Mouse (Mus musculus) adrenal gland, postnatal 36 days (tissue): ENCODE results near the gene Tiam2. TPM values are rescaled to one million over a fixed set of nuclear protein-coding genes. Genes with fewer than 3 reads are reported as not detected.

ENCODE experiments used
- DNase-seq, 2 experiments: peaks; one replicate each; pipeline ENCODE4 v3.0.0; 2021; ENCODE audit warnings: mixed read lengths in 1 of 2
- total RNA-seq, 2 experiments: library from RNA; stranded (reverse); gene quantifications; 2 replicates each; pipeline ENCODE4 v1.2.3; 2021

Tiam2 gene
- total RNA-seq, 2 experiments from 2014 or later = 16.2 to 42.9 TPM

GRCm38 (mm10) chr17:3394985-3395384, 68.6 kb downstream of the Tiam2 start:
- DNase-seq = no peak

DNA sequence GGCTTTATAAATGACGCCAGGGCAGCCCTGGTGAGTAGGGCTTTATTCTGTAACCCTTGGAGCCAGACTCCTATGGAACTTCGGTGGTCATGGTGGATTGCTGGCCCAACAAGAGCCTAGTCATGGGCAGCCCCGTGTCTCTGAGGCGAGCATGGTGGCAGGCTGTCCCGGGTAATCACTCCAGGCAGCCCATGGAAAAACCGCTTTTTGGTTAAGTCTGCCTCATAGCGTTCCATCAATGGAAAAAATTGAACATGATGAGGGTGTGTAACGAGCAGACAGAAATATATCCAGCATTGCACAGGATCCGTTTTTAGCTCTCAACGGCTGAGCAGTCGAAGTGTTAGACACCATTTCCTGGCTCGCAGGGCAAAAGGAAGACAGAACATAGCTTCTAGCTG, 70.5 kb downstream of the Tiam2 start:
- DNase-seq = no peak

GRCm38 (mm10) chr17:3397836-3398235, 71.5 kb downstream of the Tiam2 start:
- no peak for DNase-seq

- no peak for DNase-seq
These were observed 79.1 kb downstream of the Tiam2 start for GRCm38 (mm10) chr17:3405350-3406073.

DNA sequence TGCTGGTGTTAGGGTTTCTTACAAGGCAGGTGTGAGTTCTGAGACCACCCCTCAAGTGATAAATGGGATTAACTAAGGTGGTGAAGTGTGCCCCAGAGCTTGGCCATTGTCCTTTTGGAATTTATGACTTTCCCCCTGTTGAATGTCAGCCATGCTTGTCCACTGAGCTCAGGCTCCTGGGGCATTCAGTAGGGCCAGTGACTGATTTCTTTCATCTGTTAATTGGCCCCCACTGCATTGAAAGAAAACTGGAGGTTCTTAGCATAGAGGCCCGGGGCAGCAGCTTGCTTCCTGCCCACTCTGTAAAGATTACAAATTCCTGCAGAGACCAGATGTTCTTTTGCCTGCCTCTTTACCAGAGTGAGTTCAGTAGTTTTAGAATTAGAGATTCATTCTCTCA, 80.7 kb downstream of the Tiam2 start:
- DNase-seq = no peak

DNA sequence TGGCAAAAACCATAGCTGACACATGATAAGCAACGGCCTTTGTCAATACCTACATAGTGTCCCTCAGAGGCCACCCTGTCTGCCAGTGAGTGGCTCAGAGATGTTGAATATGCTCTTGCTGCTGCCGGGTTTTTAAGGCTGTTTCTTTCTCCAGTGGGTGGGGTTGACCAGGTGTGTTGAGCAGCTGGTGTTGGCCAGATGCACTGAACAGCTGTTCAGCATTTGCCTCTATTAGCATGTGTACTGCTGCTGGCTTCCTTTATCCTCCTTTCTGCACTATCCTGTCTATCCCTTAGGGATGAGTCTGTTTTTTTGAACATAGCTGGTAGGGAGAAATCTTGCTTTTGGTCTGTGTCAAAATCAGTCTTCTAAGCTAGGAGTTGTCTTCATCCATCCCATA, 83.9 kb downstream of the Tiam2 start:
- DNase-seq = no peak

GRCm38 (mm10) chr17:3412771-3413170, 86.4 kb downstream of the Tiam2 start:
- DNase-seq = no peak

DNA sequence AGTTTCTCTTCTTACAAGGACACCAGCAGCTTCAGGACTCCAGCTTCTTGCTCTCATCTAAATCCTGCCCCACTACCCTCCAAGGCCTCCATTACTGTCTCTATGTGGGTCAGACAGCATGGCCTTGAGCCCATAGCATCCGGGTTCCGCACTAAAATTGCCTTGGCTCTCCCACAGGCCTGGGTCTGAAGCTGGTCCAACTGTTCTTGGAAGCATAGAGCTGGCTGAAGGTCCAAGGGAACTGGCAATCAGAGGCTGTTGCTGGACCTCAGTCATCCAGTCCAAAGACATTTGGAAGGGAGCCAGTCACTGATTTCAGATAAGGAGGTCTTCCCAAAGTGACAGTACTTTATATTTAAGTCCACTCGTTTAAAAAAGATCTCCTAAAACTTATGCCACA, 89.2 kb downstream of the Tiam2 start:
- DNase-seq = peak; percentile 73 to 77

- DNase-seq = no peak
These were observed 90.0 kb downstream of the Tiam2 start for GRCm38 (mm10) chr17:3416401-3416800.

GRCm38 (mm10) chr17:3419368-3419928, 93.1 kb downstream of the Tiam2 start:
- peak; percentile 32 to 42 for DNase-seq

DNA sequence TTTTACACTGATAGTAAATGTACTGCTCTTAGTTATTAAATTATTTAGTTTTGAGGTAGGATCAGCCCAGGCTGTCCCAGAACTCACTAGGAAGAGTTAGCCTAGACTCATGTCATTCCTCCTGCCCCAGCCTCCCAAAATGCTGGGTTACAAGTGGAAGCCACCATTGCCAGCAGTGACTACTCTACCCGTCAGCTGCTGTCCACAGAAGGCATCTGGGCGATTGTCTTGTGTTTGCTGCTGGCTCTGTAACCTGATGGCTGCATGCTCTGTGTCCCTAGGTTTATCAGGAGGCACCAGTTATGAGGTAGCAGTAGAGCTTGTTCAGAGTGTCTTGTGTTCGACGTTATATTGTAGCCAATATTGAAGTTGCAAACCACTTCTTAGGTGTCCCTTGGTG, 93.8 kb downstream of the Tiam2 start:
- DNase-seq = no peak

DNA sequence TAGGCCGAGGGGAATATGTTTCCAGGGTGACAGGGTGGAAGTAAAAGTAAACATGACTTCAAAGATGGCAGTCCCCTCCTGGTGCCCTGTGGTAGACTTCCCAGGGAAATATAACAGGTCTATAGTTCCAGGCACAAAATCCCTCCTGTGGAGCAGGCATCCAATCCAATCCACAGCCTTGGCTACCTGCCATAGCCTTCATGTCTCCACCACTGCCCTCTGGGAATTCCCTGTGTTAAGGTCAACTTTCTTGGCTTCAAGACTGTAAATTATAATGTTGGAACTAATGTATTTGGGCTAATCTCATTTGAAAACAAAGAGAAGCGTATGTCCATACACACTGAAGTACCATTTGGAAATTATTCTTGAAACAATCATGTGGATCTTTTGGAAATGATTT, 97.0 kb downstream of the Tiam2 start:
- DNase-seq = peak; percentile 53 to 67

- DNase-seq = no peak
These were observed 102.3 kb downstream of the Tiam2 start for GRCm38 (mm10) chr17:3428659-3429058.

- no peak for DNase-seq
These were observed 106.5 kb downstream of the Tiam2 start for GRCm38 (mm10) chr17:3432590-3433498.

GRCm38 (mm10) chr17:3433521-3434271, 107.3 kb downstream of the Tiam2 start:
- no peak for DNase-seq

GRCm38 (mm10) chr17:3435299-3435698, 108.9 kb downstream of the Tiam2 start:
- no peak for DNase-seq

DNA sequence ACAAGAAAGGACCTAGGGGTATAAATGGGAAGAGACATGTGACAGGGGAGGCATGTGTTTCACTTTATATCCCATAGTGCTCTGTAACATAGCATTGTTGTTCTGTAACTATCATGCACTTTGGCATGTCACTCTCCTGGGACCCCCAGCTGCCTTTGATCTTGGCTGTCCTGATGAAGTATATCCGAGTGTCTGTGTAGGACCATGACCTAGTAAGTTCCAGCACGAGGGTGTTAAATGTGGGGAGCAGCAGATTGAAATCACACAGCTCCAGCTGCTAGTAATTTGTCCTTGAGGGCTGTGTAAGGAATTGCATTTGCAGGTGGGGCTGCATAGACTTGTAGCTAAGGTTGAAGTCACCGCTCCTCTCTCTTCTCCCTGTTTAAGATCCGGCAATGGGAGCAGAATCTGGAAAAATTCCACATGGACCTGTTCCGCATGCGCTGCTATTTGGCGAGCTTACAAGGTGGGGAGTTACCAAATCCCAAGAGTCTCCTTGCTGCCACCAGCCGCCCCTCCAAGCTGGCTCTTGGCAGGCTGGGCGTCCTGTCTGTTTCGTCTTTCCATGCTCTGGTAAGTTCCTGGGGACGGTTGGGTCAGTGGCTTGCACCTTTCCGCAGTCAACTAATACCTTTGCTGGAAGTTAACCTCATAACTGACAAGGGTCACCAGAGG, 110.6 kb downstream of the Tiam2 start:
- no peak for DNase-seq

- no peak for DNase-seq
These were observed 116.4 kb downstream of the Tiam2 start for GRCm38 (mm10) chr17:3442526-3443401.

DNA sequence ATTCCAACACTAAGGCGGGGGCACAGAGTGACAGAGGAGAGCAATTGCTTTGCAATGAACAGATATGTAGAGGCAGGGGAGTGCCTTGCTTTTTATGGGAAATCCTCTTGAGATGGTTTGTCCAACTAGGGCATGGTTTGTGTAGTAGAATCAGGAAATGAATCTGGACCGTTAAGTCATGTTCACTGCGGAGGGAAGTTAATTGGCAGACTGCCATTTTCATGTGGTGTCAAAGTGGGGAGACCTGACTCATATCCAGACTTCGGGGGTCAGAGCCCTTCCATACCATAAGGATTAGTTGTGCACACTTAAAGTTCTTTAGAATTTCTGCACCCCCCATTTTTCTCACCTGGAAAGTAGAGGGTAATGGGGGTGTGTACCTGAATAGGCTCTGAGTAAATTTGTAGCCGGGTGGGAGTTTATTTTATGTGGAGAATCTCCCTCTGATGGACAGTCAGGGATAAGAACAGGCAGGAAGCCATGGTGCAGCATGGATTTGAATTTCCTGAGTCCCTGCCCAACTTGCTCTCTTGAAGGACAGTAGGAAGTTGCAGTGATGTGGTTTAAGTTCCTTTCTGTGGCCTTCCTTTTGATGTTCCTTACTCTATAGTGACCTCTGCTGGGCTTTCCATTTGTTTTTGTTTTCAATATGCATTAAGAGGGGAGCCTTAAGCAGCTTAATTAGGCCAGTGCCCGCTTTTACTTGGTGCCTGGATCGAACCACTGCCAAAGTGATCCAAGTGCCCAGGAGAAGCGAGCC, 120.0 kb downstream of the Tiam2 start:
- peak in 1 of 2 experiments; percentile 29 for DNase-seq

- DNase-seq = peak; percentile 59 to 73
These were observed 122.4 kb downstream of the Tiam2 start for GRCm38 (mm10) chr17:3448725-3449124.
